Mouse (Mus musculus) mouse trophoblast stem cell (cell line): ENCODE data around the gene Ppp1r37.
"Not testable (repeated sequence)": the region's sequence is repeated elsewhere in the genome, so short reads cannot be mapped to it uniquely, and the experiment has no call there.

Source experiments
- in situ Hi-C, 2 experiments: fragments of 300-500 bp; cut with MseI, MboI; formaldehyde crosslinking; loops; 2 replicates in 1 of 2; 3 replicates in 1 of 2; pipeline ENCODE4 v1.15.1; 2025

The Ppp1r37 gene

GRCm38 (mm10) chr7:19542155-19542691, 20.7 kb downstream of the Ppp1r37 start:
- in situ Hi-C loops: no loop called here

- in situ Hi-C loops: no loop called here
Observed at GRCm38 (mm10) chr7:19541681-19542154, 21.2 kb downstream of the Ppp1r37 start.

GRCm38 (mm10) chr7:19540771-19541566, 21.9 kb downstream of the Ppp1r37 start:
- in situ Hi-C loops: no loop called here

GRCm38 (mm10) chr7:19534676-19535075, 28.2 kb downstream of the Ppp1r37 start:
- in situ Hi-C loops: no loop called here

- in situ Hi-C loops: no loop called here
Observed at GRCm38 (mm10) chr7:19532240-19532639, 30.6 kb downstream of the Ppp1r37 start.

- in situ Hi-C loops: no loop called here
Observed at GRCm38 (mm10) chr7:19531077-19531476, 31.8 kb downstream of the Ppp1r37 start.

GRCm38 (mm10) chr7:19525105-19525481, 37.8 kb downstream of the Ppp1r37 start:
- in situ Hi-C loops: no loop called here

- in situ Hi-C loops: no loop called here
Observed at GRCm38 (mm10) chr7:19524420-19525104, 38.3 kb downstream of the Ppp1r37 start.

- in situ Hi-C loops: no loop called here
Observed at GRCm38 (mm10) chr7:19523757-19524419, 39.0 kb downstream of the Ppp1r37 start.

GRCm38 (mm10) chr7:19523017-19523756, 39.7 kb downstream of the Ppp1r37 start:
- in situ Hi-C loops: no loop called here

- in situ Hi-C loops: no loop called here
Observed at GRCm38 (mm10) chr7:19520032-19520431, 42.8 kb downstream of the Ppp1r37 start.

GRCm38 (mm10) chr7:19517652-19518365, 45.1 kb downstream of the Ppp1r37 start, which contains the start of gene Nkpd1:
Gene Nkpd1, plus strand, starts transcription at chr7:19517838.
- in situ Hi-C loops: no loop called here

GRCm38 (mm10) chr7:19512353-19512752, 50.5 kb downstream of the Ppp1r37 start:
- in situ Hi-C loops: no loop called here

GRCm38 (mm10) chr7:19511934-19512333, 50.9 kb downstream of the Ppp1r37 start:
- in situ Hi-C loops: not testable (repeated sequence)

GRCm38 (mm10) chr7:19509786-19510185, 53.1 kb downstream of the Ppp1r37 start:
- in situ Hi-C loops: loop anchor here in 1 of 2 experiments (10.0 kb wide), 1 partner anchor 55 kb away; the partner anchor contains the start of gene Ppp1r37

GRCm38 (mm10) chr7:19508924-19509568, 53.8 kb downstream of the Ppp1r37 start:
- in situ Hi-C loops: loop anchor here in 1 of 2 experiments (10.0 kb wide), 1 partner anchor 56 kb away; the partner anchor contains the start of gene Ppp1r37

GRCm38 (mm10) chr7:19508150-19508923, 54.5 kb downstream of the Ppp1r37 start, which contains the start of the genes Bloc1s3 and Trappc6a:
Gene Bloc1s3, minus strand, starts transcription at chr7:19508367.
Gene Trappc6a, plus strand, starts transcription at chr7:19508395.
- in situ Hi-C loops: loop anchor here in 1 of 2 experiments (10.0 kb wide), 1 partner anchor 56 kb away; the partner anchor contains the start of gene Ppp1r37

- in situ Hi-C loops: loop anchor here in 1 of 2 experiments (10.0 kb wide), 1 partner anchor 57 kb away; the partner anchor contains the start of gene Ppp1r37
Observed at GRCm38 (mm10) chr7:19507612-19507981, 55.3 kb downstream of the Ppp1r37 start.
